Mouse (Mus musculus) intestine, postnatal 0 days (tissue): ENCODE measurements around the gene Cyp2d26. TPM values are rescaled to one million over a fixed set of nuclear protein-coding genes. Genes with fewer than 3 reads are reported as not detected.
A peak's percentile ranks its signal among the peaks of the same experiment; 100 is the strongest.

Experiments used
- ATAC-seq: fragments of 200-750 bp; cut with Nextera tagmentation; 2 replicates; pipeline ENCODE4 v1.8.0; 2017; ENCODE audit warnings: mild to moderate bottlenecking, moderate TSS enrichment, moderate library complexity
- H3K27ac ChIP-seq: fragments of 300-500 bp; sonication (generic); 2 replicates; pipeline ENCODE4 v1.5.1; 2014; ENCODE audit warnings: mild to moderate bottlenecking, low read depth, low read length, moderate library complexity
- H3K27me3 ChIP-seq: fragments of 300-500 bp; sonication (generic); replicated peaks from 2 replicates; pipeline ENCODE4 v1.6.1; 2014; ENCODE audit warnings: low read length, mixed read lengths; ENCODE audit not compliant: control insufficient read depth, insufficient read depth
- H3K36me3 ChIP-seq: fragments of 300-500 bp; sonication (generic); 2 replicates; pipeline ENCODE4 v1.6.1; 2014; ENCODE audit warnings: mild to moderate bottlenecking, moderate library complexity; ENCODE audit not compliant: control insufficient read depth, insufficient read depth
- H3K4me1 ChIP-seq: fragments of 300-500 bp; sonication (generic); replicated peaks from 2 replicates; pipeline ENCODE4 v1.6.1; 2014; ENCODE audit warnings: antibody characterized with exemption, low read length, mixed read lengths; ENCODE audit not compliant: control insufficient read depth, insufficient read depth
- H3K4me2 ChIP-seq: fragments of 300-500 bp; sonication (generic); replicated peaks from 2 replicates; pipeline ENCODE4 v1.6.1; 2014; ENCODE audit warnings: low read depth, mild to moderate bottlenecking, moderate library complexity
- H3K4me3 ChIP-seq: fragments of 300-500 bp; sonication (generic); 2 replicates; pipeline ENCODE4 v1.5.1; 2014; ENCODE audit warnings: low read depth, low read length
- H3K9ac ChIP-seq: fragments of 300-500 bp; sonication (generic); 2 replicates; pipeline ENCODE4 v1.6.1; 2014; ENCODE audit warnings: mild to moderate bottlenecking, low read depth, low read length
- H3K9me3 ChIP-seq: fragments of 300-500 bp; sonication (generic); 2 replicates; pipeline ENCODE4 v1.6.1; 2016; ENCODE audit warnings: mixed run types; ENCODE audit not compliant: control insufficient read depth
- CTCF ChIP-seq: sonication (generic); IDR thresholded peaks from 2 replicates; pipeline ENCODE4 v1.5.1; 2016; ENCODE audit warnings: low read depth, mild to moderate bottlenecking, control low read depth, antibody characterized with exemption, moderate library complexity
- WGBS: fragments of 180-500 bp; shearing (Covaris S2); extraction: QIAGEN DNeasy Blood & Tissue Kit; methylation state at CpG from one replicate; pipeline ENCODE4 v1.1.7; 2014; 5-methylcytosine and 5-hydroxymethylcytosine counted together
- polyA plus RNA-seq: library from polyadenylated mRNA; unstranded; fragments of >200 nt; fragmentation: Nextera tagmentation; extraction: Ambion mirVana; gene quantifications from 2 replicates; pipeline ENCODE4 v1.2.1, GENCODE M21; 2015

Gene Cyp2d26
- 79.7 and 87.1 TPM in 2 replicates for polyA plus RNA-seq

GRCm38 (mm10) chr15:82794277-82794676 is at the start of gene Cyp2d26:
Gene Cyp2d26 (minus strand): TSS chr15:82794294.
- no peaks in the 10 kb centered on the region; the same call in 1 of the 2 replicates for H3K36me3 ChIP-seq
- H3K27me3 ChIP-seq = no peaks in the 10 kb centered on the region
- H3K9me3 ChIP-seq = no peaks in the 10 kb centered on the region
- peak within 1 kb of the TSS; percentile 75 for H3K27ac ChIP-seq
- TF ChIP-seq CTCF = no peak
- H3K4me3 ChIP-seq = peak within 1 kb of the TSS; percentile 25
- peak; percentile 96 for ATAC-seq
- 0 out of 2 replicates have a peak, but pooled peaks cover 4% of the 10 kb centered on the region for H3K4me1 ChIP-seq
- peak within 1 kb of the TSS; percentile 59 for H3K4me2 ChIP-seq
- H3K9ac ChIP-seq = 0 out of 2 replicates have a peak within 1 kb of the TSS, but pooled peaks have one; percentile 8
- WGBS = 33% methylated on average over 5 of the region's 5 CpGs

GRCm38 (mm10) chr15:82839146-82839545 is 45.1 kb upstream of the Cyp2d26 start:
- no peak for TF ChIP-seq CTCF
- Histone ChIP-seq H3K36me3 (peaks cover 3% of the 10 kb centered on the region; the same call in 1 of the 2 replicates), H3K9me3 (no peaks in the 10 kb centered on the region), H3K9ac (no peak overlapping the region), H3K27me3 (no peaks in the 10 kb centered on the region), H3K4me3 (no peak overlapping the region), H3K27ac (no peak overlapping the region), H3K4me2 (no peak overlapping the region), H3K4me1 (no peaks in the 10 kb centered on the region)
- 92% methylated on average over 3 of the region's 3 CpGs for WGBS
- no peak for ATAC-seq

GRCm38 (mm10) chr15:82829917-82830316 is 35.8 kb upstream of the Cyp2d26 start:
- Histone ChIP-seq H3K9ac (no peak overlapping the region), H3K9me3 (no peaks in the 10 kb centered on the region), H3K27ac (no peak overlapping the region), H3K4me1 (0 out of 2 replicates have a peak, but pooled peaks cover 3% of the 10 kb centered on the region), H3K4me2 (no peak overlapping the region), H3K27me3 (no peaks in the 10 kb centered on the region), H3K36me3 (peaks cover 5% of the 10 kb centered on the region), H3K4me3 (no peak overlapping the region)
- ATAC-seq = no peak
- TF ChIP-seq CTCF = no peak
- WGBS = 88% methylated on average over 6 of the region's 6 CpGs

- H3K4me1 ChIP-seq = no peaks in the 10 kb centered on the region
- no peaks in the 10 kb centered on the region for H3K9me3 ChIP-seq
- TF ChIP-seq CTCF = no peak
- no peak overlapping the region for H3K4me3 ChIP-seq
- no peak overlapping the region for H3K4me2 ChIP-seq
- no peaks in the 10 kb centered on the region for H3K27me3 ChIP-seq
- H3K9ac ChIP-seq = no peak overlapping the region
- no peak for ATAC-seq
- peaks cover 11% of the 10 kb centered on the region for H3K36me3 ChIP-seq
- H3K27ac ChIP-seq = no peak overlapping the region
These were observed 31.8 kb upstream of the Cyp2d26 start for GRCm38 (mm10) chr15:82825866-82826265.

- 84% methylated on average over 3 of the region's 4 CpGs for WGBS
- Histone ChIP-seq H3K36me3 (peaks cover 15% of the 10 kb centered on the region), H3K9ac (no peak overlapping the region), H3K4me2 (no peak overlapping the region), H3K4me1 (no peaks in the 10 kb centered on the region), H3K27me3 (no peaks in the 10 kb centered on the region), H3K9me3 (no peaks in the 10 kb centered on the region), H3K4me3 (no peak overlapping the region), H3K27ac (no peak overlapping the region)
- no peak for ATAC-seq
- TF ChIP-seq CTCF = no peak
These were observed 28.3 kb upstream of the Cyp2d26 start for GRCm38 (mm10) chr15:82822347-82822746.

GRCm38 (mm10) chr15:82821657-82822056 is 27.6 kb upstream of the Cyp2d26 start:
- no peak for TF ChIP-seq CTCF
- ATAC-seq = no peak
- no peak overlapping the region for H3K27ac ChIP-seq
- no peak overlapping the region for H3K4me3 ChIP-seq
- H3K4me2 ChIP-seq = no peak overlapping the region
- H3K9ac ChIP-seq = no peak overlapping the region
- 88% methylated on average over 1 of the region's 1 CpGs for WGBS
- H3K36me3 ChIP-seq = peaks cover 15% of the 10 kb centered on the region
- no peaks in the 10 kb centered on the region for H3K4me1 ChIP-seq
- no peaks in the 10 kb centered on the region for H3K27me3 ChIP-seq
- no peaks in the 10 kb centered on the region for H3K9me3 ChIP-seq

GRCm38 (mm10) chr15:82815296-82815695 is 21.2 kb upstream of the Cyp2d26 start:
- H3K4me1 ChIP-seq = no peaks in the 10 kb centered on the region
- H3K36me3 ChIP-seq = peaks cover 21% of the 10 kb centered on the region
- no peaks in the 10 kb centered on the region for H3K9me3 ChIP-seq
- H3K9ac ChIP-seq = no peak overlapping the region
- ATAC-seq = no peak
- TF ChIP-seq CTCF = no peak
- H3K4me3 ChIP-seq = no peak overlapping the region
- no peak overlapping the region for H3K4me2 ChIP-seq
- 85% methylated on average over 4 of the region's 4 CpGs for WGBS
- H3K27me3 ChIP-seq = no peaks in the 10 kb centered on the region
- no peak overlapping the region for H3K27ac ChIP-seq
